Mouse (Mus musculus) adrenal gland, postnatal 4 days (tissue): ENCODE measurements around the gene Slc11a1. TPM values are rescaled to one million over a fixed set of nuclear protein-coding genes. Genes with fewer than 3 reads are reported as not detected.
"Not testable (repeated sequence)": the region's sequence is repeated elsewhere in the genome, so short reads cannot be mapped to it uniquely, and the experiment has no call there.

Experiments
- DNase-seq, 2 experiments: peaks; one replicate each; pipeline ENCODE4 v3.0.0; 2021 to 2022; ENCODE audit warnings: low spot score in 2 of 2, mixed read lengths in 2 of 2
- total RNA-seq, 2 experiments: library from RNA; stranded (reverse); gene quantifications; 2 replicates each; pipeline ENCODE4 v1.2.3; 2021

Slc11a1 gene
- total RNA-seq, 2 experiments from 2014 or later = 10.2 to 13.6 TPM

- peak; percentile 87 to 92 for DNase-seq
Measured at GRCm38 (mm10) chr1:74386714-74387385, 11.9 kb downstream of the Slc11a1 start.

- DNase-seq = no peak
Measured at GRCm38 (mm10) chr1:74387386-74387988, 12.5 kb downstream of the Slc11a1 start.

- DNase-seq = no peak
Measured at GRCm38 (mm10) chr1:74388398-74388920, 13.5 kb downstream of the Slc11a1 start.

- DNase-seq = no peak
Measured at GRCm38 (mm10) chr1:74389831-74390286, 14.9 kb downstream of the Slc11a1 start.

- no peak for DNase-seq
Measured at GRCm38 (mm10) chr1:74390287-74390906, 15.4 kb downstream of the Slc11a1 start.

GRCm38 (mm10) chr1:74390924-74391748 is 16.1 kb downstream of the Slc11a1 start, which contains the start of gene Ctdsp1:
TSS of gene Ctdsp1 (plus strand) at chr1:74391509.
- peak; percentile 92 to 94 for DNase-seq

GRCm38 (mm10) chr1:74391844-74392441 is 16.9 kb downstream of the Slc11a1 start:
- DNase-seq = peak; percentile 47 to 62

GRCm38 (mm10) chr1:74392446-74392994 is 17.5 kb downstream of the Slc11a1 start:
- DNase-seq = no peak

GRCm38 (mm10) chr1:74393010-74393409 is 18.0 kb downstream of the Slc11a1 start:
- DNase-seq = no peak

GRCm38 (mm10) chr1:74393697-74394096 is 18.7 kb downstream of the Slc11a1 start:
- DNase-seq = no peak

GRCm38 (mm10) chr1:74394311-74394710 is 19.3 kb downstream of the Slc11a1 start:
- no peak for DNase-seq

- DNase-seq = no peak
Measured at GRCm38 (mm10) chr1:74394858-74395257, 19.9 kb downstream of the Slc11a1 start.

GRCm38 (mm10) chr1:74395290-74395689 is 20.3 kb downstream of the Slc11a1 start:
- no peak for DNase-seq

- not testable (repeated sequence) for DNase-seq
Measured at GRCm38 (mm10) chr1:74396456-74397222, 21.6 kb downstream of the Slc11a1 start.

GRCm38 (mm10) chr1:74397268-74397918 is 22.4 kb downstream of the Slc11a1 start:
- DNase-seq = peak; percentile 98 to 99

GRCm38 (mm10) chr1:74397919-74398451 is 23.0 kb downstream of the Slc11a1 start:
- DNase-seq = no peak

GRCm38 (mm10) chr1:74400531-74400930 is 25.5 kb downstream of the Slc11a1 start:
- DNase-seq = no peak

- DNase-seq = no peak
Measured at GRCm38 (mm10) chr1:74401015-74401702, 26.2 kb downstream of the Slc11a1 start.
